Mouse (Mus musculus) embryo, embryonic 11.5 days (tissue): ENCODE data around the gene Tgfbr3.

Source experiments
- DNase-seq: peaks from one replicate; pipeline ENCODE4 v3.0.0-alpha.2; 2012; ENCODE audit warnings: low read depth, low spot score

The Tgfbr3 gene

GRCm38 (mm10) chr5:107147951-107148766 lies 141.3 kb downstream of the Tgfbr3 start:
- DNase-seq = no peak

- no peak for DNase-seq
Observed at GRCm38 (mm10) chr5:107147413-107147812, 142.0 kb downstream of the Tgfbr3 start.

- no peak for DNase-seq
Observed at GRCm38 (mm10) chr5:107146111-107146616, 143.3 kb downstream of the Tgfbr3 start.

- DNase-seq = no peak
Observed at GRCm38 (mm10) chr5:107145125-107145524, 144.3 kb downstream of the Tgfbr3 start.

GRCm38 (mm10) chr5:107144263-107144843 lies 145.1 kb downstream of the Tgfbr3 start:
- no peak for DNase-seq

- DNase-seq = no peak
Observed at GRCm38 (mm10) chr5:107143406-107143805, 146.0 kb downstream of the Tgfbr3 start.

- no peak for DNase-seq
Observed at GRCm38 (mm10) chr5:107142791-107143190, 146.6 kb downstream of the Tgfbr3 start.

GRCm38 (mm10) chr5:107141375-107141774 lies 148.1 kb downstream of the Tgfbr3 start:
- DNase-seq = no peak

GRCm38 (mm10) chr5:107139800-107140651 lies 149.4 kb downstream of the Tgfbr3 start:
- no peak for DNase-seq

- DNase-seq = no peak
Observed at GRCm38 (mm10) chr5:107133336-107133735, 156.1 kb downstream of the Tgfbr3 start.

GRCm38 (mm10) chr5:107132231-107132630 lies 157.2 kb downstream of the Tgfbr3 start:
- DNase-seq = no peak

GRCm38 (mm10) chr5:107129304-107129703 lies 160.1 kb downstream of the Tgfbr3 start:
- no peak for DNase-seq

GRCm38 (mm10) chr5:107126561-107126960 lies 162.9 kb downstream of the Tgfbr3 start:
- no peak for DNase-seq

GRCm38 (mm10) chr5:107125131-107125530 lies 164.3 kb downstream of the Tgfbr3 start:
- no peak for DNase-seq

- no peak for DNase-seq
Observed at GRCm38 (mm10) chr5:107124531-107124930, 164.9 kb downstream of the Tgfbr3 start.

GRCm38 (mm10) chr5:107122622-107123021 lies 166.8 kb downstream of the Tgfbr3 start:
- DNase-seq = no peak

GRCm38 (mm10) chr5:107121086-107121485 lies 168.3 kb downstream of the Tgfbr3 start:
- DNase-seq = no peak

- DNase-seq = no peak
Observed at GRCm38 (mm10) chr5:107120624-107121023, 168.8 kb downstream of the Tgfbr3 start.

- DNase-seq = no peak
Observed at GRCm38 (mm10) chr5:107119896-107120295, 169.5 kb downstream of the Tgfbr3 start.

- no peak for DNase-seq
Observed at GRCm38 (mm10) chr5:107116821-107117220, 172.6 kb downstream of the Tgfbr3 start.

- no peak for DNase-seq
Observed at GRCm38 (mm10) chr5:107112656-107113275, 176.7 kb downstream of the Tgfbr3 start.

GRCm38 (mm10) chr5:107111802-107112201 lies 177.6 kb downstream of the Tgfbr3 start:
- DNase-seq = no peak
